Mouse (Mus musculus): ENCODE data around the gene Cpt1b. TPM values are rescaled to one million over a fixed set of nuclear protein-coding genes. Genes with fewer than 3 reads are reported as not detected.
A peak's percentile ranks its signal among the peaks of the same experiment; 100 is the strongest.

Gene Cpt1b
- total and polyA plus RNA-seq, 2 experiments from 2014 or later, result 2.2 to 2.4 TPM

GRCm38 (mm10) chr15:89452906-89453864 lies 27.5 kb upstream of the Cpt1b start:
- H3K4me2 ChIP-seq (ENCODE audit: low read depth, low read length, poor library complexity, severe bottlenecking), result peak overlapping the region; percentile 95
- ATAC-seq (ENCODE audit: low FRiP score) (peak; percentile 81), DNase-seq (ENCODE audit: low spot score) (peak; percentile 48)
- peaks cover 16% of the 10 kb centered on the region for H3K4me1 ChIP-seq (ENCODE audit: insufficient read depth, low read length)
- no peaks in the 10 kb centered on the region for H3K9me3 ChIP-seq (ENCODE audit: low read length)
- peaks cover 19% of the 10 kb centered on the region for H3K36me3 ChIP-seq (ENCODE audit: insufficient read depth, low read length)
- H3K4me3 ChIP-seq (ENCODE audit: low read depth, low read length), result peak overlapping the region; percentile 76
- no peak for TF ChIP-seq CTCF (IDR thresholded peaks at IDR 0.05)
- WGBS, result 4% methylated on average over 24 of the region's 24 CpGs
- H3K9ac ChIP-seq (replicated peaks; ENCODE audit: low read length, poor library complexity, severe bottlenecking), result peak overlapping the region; percentile 85
- no peaks in the 10 kb centered on the region for H3K27me3 ChIP-seq (ENCODE audit: insufficient read depth, low read length)
- peak overlapping the region; percentile 90 for H3K27ac ChIP-seq (ENCODE audit: low read depth, low read length)

DNA sequence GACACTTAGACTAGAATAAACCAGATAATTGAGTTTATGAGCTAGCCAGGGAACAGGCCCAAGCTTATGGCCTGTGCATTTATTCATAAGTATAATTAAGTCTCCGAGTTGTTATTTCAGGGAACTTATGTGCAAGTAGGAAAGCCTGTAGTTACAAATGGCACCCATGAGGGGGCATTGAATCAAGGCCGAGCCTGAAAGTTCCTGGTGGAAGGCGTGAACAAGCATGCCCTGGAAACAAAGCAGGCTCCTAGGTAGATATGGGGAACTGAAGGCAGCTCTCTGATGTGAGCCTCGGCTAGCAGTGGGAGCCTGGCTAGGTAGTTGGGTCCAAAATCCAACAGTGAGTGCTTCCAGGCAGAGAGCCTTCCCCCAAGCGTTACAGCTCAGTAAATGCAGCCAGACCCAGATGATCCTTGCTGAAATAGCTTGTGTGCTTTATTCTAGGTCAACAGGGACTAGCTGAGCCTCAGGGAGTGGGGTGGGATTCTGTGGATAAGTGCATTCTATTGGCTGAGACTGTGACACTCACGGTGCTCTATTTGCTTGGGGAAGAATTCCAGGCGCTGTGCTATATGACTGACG lies 16.9 kb upstream of the Cpt1b start:
- TF ChIP-seq CTCF (IDR thresholded peaks at IDR 0.05), result peak; percentile 58
- no peak overlapping the region for H3K4me2 ChIP-seq (ENCODE audit: low read depth, low read length, poor library complexity, severe bottlenecking)
- DNase-seq (ENCODE audit: low spot score) (peak; percentile 57), ATAC-seq (ENCODE audit: low FRiP score) (no peak)
- H3K4me3 ChIP-seq (ENCODE audit: low read depth, low read length), result no peak overlapping the region
- WGBS, result 38% methylated on average over 8 of the region's 8 CpGs
- no peaks in the 10 kb centered on the region for H3K9me3 ChIP-seq (ENCODE audit: low read length)
- no peak overlapping the region for H3K27ac ChIP-seq (ENCODE audit: low read depth, low read length)
- H3K36me3 ChIP-seq (ENCODE audit: insufficient read depth, low read length), result no peaks in the 10 kb centered on the region
- H3K4me1 ChIP-seq (ENCODE audit: insufficient read depth, low read length), result no peaks in the 10 kb centered on the region
- H3K27me3 ChIP-seq (ENCODE audit: insufficient read depth, low read length), result no peaks in the 10 kb centered on the region
- no peak overlapping the region for H3K9ac ChIP-seq (replicated peaks; ENCODE audit: low read length, poor library complexity, severe bottlenecking)

DNA sequence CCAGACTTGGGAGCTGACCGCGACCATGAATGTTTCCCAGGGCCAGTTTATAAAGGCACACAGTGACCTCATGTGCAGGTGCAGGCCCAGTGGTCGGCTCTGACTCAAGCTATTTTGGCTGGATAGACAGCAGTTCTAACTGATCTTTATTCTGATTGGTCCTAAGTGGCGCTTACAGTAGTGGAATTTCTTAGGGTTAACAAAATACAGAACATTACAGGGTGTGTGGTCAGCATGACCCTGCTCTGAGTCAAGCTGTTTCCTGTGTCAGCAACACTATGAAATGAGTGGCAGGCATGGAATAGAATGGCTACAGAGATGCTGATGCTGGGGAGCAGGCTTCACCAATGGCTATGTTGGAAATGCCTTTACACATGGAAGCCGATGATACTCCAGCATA lies 10.2 kb upstream of the Cpt1b start:
- TF ChIP-seq CTCF (IDR thresholded peaks at IDR 0.05), result no peak
- no peak overlapping the region for H3K4me3 ChIP-seq (ENCODE audit: low read depth, low read length)
- DNase-seq (ENCODE audit: low spot score) (no peak), ATAC-seq (ENCODE audit: low FRiP score) (no peak)
- H3K27me3 ChIP-seq (ENCODE audit: insufficient read depth, low read length), result no peaks in the 10 kb centered on the region
- no peak overlapping the region for H3K9ac ChIP-seq (replicated peaks; ENCODE audit: low read length, poor library complexity, severe bottlenecking)
- WGBS, result 90% methylated on average over 5 of the region's 5 CpGs
- H3K9me3 ChIP-seq (ENCODE audit: low read length), result no peaks in the 10 kb centered on the region
- H3K4me1 ChIP-seq (ENCODE audit: insufficient read depth, low read length), result 0 out of 2 replicates have a peak, but pooled peaks cover 2% of the 10 kb centered on the region
- no peak overlapping the region for H3K4me2 ChIP-seq (ENCODE audit: low read depth, low read length, poor library complexity, severe bottlenecking)
- H3K36me3 ChIP-seq (ENCODE audit: insufficient read depth, low read length), result no peaks in the 10 kb centered on the region
- no peak overlapping the region for H3K27ac ChIP-seq (ENCODE audit: low read depth, low read length)

DNA sequence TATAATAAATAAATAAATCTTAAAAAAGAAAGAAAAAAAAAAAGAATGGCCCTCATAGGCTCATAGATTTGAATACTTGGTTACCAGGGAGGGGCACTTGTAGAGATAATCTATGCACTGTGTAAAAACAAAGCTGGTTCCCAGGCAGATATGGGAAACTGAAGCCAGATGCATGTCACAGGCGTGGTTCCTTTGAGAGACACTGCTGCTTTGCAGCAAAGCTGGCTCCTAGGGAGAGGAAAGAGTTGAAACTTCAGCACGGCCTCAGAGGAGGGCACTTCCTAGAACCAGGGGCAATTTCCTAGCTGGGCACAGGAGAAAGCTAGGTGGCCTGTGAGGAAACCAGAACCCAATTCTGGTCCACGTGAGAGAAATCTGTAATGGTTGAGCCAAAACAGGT lies 8.5 kb upstream of the Cpt1b start:
- TF ChIP-seq CTCF (IDR thresholded peaks at IDR 0.05), result no peak
- no peaks in the 10 kb centered on the region for H3K36me3 ChIP-seq (ENCODE audit: insufficient read depth, low read length)
- WGBS, result 73% methylated on average over 3 of the region's 3 CpGs
- no peak overlapping the region for H3K9ac ChIP-seq (replicated peaks; ENCODE audit: low read length, poor library complexity, severe bottlenecking)
- H3K27ac ChIP-seq (ENCODE audit: low read depth, low read length), result no peak overlapping the region
- DNase-seq (ENCODE audit: low spot score) (no peak), ATAC-seq (ENCODE audit: low FRiP score) (no peak)
- H3K4me2 ChIP-seq (ENCODE audit: low read depth, low read length, poor library complexity, severe bottlenecking), result no peak overlapping the region
- 0 out of 2 replicates have a peak, but pooled peaks cover 2% of the 10 kb centered on the region for H3K4me1 ChIP-seq (ENCODE audit: insufficient read depth, low read length)
- no peak overlapping the region for H3K4me3 ChIP-seq (ENCODE audit: low read depth, low read length)
- no peaks in the 10 kb centered on the region for H3K27me3 ChIP-seq (ENCODE audit: insufficient read depth, low read length)
- no peaks in the 10 kb centered on the region for H3K9me3 ChIP-seq (ENCODE audit: low read length)

DNA sequence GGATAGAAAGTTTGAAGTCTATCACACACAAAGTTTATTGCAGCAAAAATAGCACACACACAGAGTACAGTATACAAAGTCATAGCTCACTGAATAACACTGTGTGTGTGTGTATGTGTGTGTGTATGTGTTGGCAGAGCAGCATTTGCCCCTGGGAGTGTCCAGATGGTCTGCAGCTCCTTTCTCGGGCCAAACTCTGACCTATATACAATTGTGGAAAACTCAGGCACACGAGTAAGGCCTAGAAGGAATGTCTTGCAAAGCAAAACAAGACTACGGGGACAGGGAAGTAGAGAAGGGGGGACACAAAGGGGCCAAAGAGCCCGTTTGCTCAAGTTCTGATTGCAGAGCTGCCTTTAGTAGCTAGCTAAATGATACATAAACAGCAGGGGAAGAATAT lies 7.3 kb upstream of the Cpt1b start:
- H3K27ac ChIP-seq (ENCODE audit: low read depth, low read length), result no peak overlapping the region
- no peaks in the 10 kb centered on the region for H3K36me3 ChIP-seq (ENCODE audit: insufficient read depth, low read length)
- H3K4me3 ChIP-seq (ENCODE audit: low read depth, low read length), result no peak overlapping the region
- ATAC-seq (ENCODE audit: low FRiP score) (no peak), DNase-seq (ENCODE audit: low spot score) (no peak)
- H3K4me2 ChIP-seq (ENCODE audit: low read depth, low read length, poor library complexity, severe bottlenecking), result no peak overlapping the region
- 0 out of 2 replicates have a peak, but pooled peaks cover 2% of the 10 kb centered on the region for H3K4me1 ChIP-seq (ENCODE audit: insufficient read depth, low read length)
- WGBS, result 87% methylated on average over 4 of the region's 4 CpGs
- TF ChIP-seq CTCF (IDR thresholded peaks at IDR 0.05), result no peak
- H3K9ac ChIP-seq (replicated peaks; ENCODE audit: low read length, poor library complexity, severe bottlenecking), result no peak overlapping the region
- H3K27me3 ChIP-seq (ENCODE audit: insufficient read depth, low read length), result no peaks in the 10 kb centered on the region
- no peaks in the 10 kb centered on the region for H3K9me3 ChIP-seq (ENCODE audit: low read length)

GRCm38 (mm10) chr15:89431806-89432205 lies 6.1 kb upstream of the Cpt1b start:
- DNase-seq (ENCODE audit: low spot score) (no peak), ATAC-seq (ENCODE audit: low FRiP score) (no peak)
- Histone ChIP-seq H3K9ac (replicated peaks; ENCODE audit: low read length, poor library complexity, severe bottlenecking) (no peak overlapping the region), H3K36me3 (ENCODE audit: insufficient read depth, low read length) (peaks cover 9% of the 10 kb centered on the region), H3K9me3 (ENCODE audit: low read length) (no peaks in the 10 kb centered on the region), H3K27me3 (ENCODE audit: insufficient read depth, low read length) (no peaks in the 10 kb centered on the region), H3K4me1 (ENCODE audit: insufficient read depth, low read length) (0 out of 2 replicates have a peak, but pooled peaks cover 2% of the 10 kb centered on the region), H3K4me3 (ENCODE audit: low read depth, low read length) (no peak overlapping the region), H3K27ac (ENCODE audit: low read depth, low read length) (no peak overlapping the region), H3K4me2 (ENCODE audit: low read depth, low read length, poor library complexity, severe bottlenecking) (no peak overlapping the region)
- TF ChIP-seq CTCF (IDR thresholded peaks at IDR 0.05), result no peak
- WGBS, result 92% methylated on average over 6 of the region's 6 CpGs
